Mouse (Mus musculus): ENCODE measurements around the gene Gm8439. TPM values are rescaled to one million over a fixed set of nuclear protein-coding genes. Genes with fewer than 3 reads are reported as not detected.

Gm8439 gene
- polyA plus RNA-seq, 1 experiment from 2014 or later, result not detected

Other genes starting within 250 kb of the Gm8439 start
- 98.0 and 106 TPM in 2 replicates for gene Scmh1, start 183.5 kb upstream of the Gm8439 start, polyA plus RNA-seq (2015; fragmentation: Nextera tagmentation; extraction: Ambion mirVana)
- not detected in 2 replicates for gene Slfnl1, start 56.5 kb upstream of the Gm8439 start, polyA plus RNA-seq (2015; fragmentation: Nextera tagmentation; extraction: Ambion mirVana)
- 70.9 and 78.4 TPM in 2 replicates for gene Ctps, start 18.5 kb upstream of the Gm8439 start, polyA plus RNA-seq (2015; fragmentation: Nextera tagmentation; extraction: Ambion mirVana)
- 0.53 and 0.82 TPM in 2 replicates for gene Cited4, start 77.8 kb downstream of the Gm8439 start, polyA plus RNA-seq (2015; fragmentation: Nextera tagmentation; extraction: Ambion mirVana)
- 4.5 and 4.9 TPM in 2 replicates for gene Kcnq4, start 159.9 kb downstream of the Gm8439 start, polyA plus RNA-seq (2015; fragmentation: Nextera tagmentation; extraction: Ambion mirVana)
- gene Nfyc, start 242.8 kb downstream of the Gm8439 start, polyA plus RNA-seq (2015; fragmentation: Nextera tagmentation; extraction: Ambion mirVana), result 79.2 and 81.6 TPM in 2 replicates